Mouse (Mus musculus) MEL (cell line): Measurements from ENCODE around the gene Rif1. TPM values are rescaled to one million over a fixed set of nuclear protein-coding genes. Genes with fewer than 3 reads are reported as not detected.

ENCODE experiments used
- DNase-seq: peaks from one replicate; pipeline ENCODE4 v3.0.0; 2011; ENCODE audit warnings: low read depth, low spot score
- H3K27ac ChIP-seq: 2 replicates; pipeline ENCODE4 v1.5.1; 2012; ENCODE audit warnings: low read depth, mild to moderate bottlenecking, control low read depth, low read length, moderate library complexity; ENCODE audit not compliant: control insufficient read depth
- H3K27me3 ChIP-seq, 2 experiments: fragments of 150-350 bp in 1 of 2; sonication (generic) in 1 of 2; 2 replicates each; pipeline ENCODE4 v1.6.1; 2012; ENCODE audit warnings: low read length in 2 of 2, mild to moderate bottlenecking in 2 of 2, improper control_type of control experiment in 1 of 2, moderate library complexity in 1 of 2; ENCODE audit not compliant: insufficient read depth in 2 of 2, control insufficient read depth in 1 of 2
- H3K36me3 ChIP-seq, 2 experiments: 2 replicates each; pipeline ENCODE4 v1.6.1; 2012 to 2014; ENCODE audit warnings: low read length in 2 of 2, improper control_type of control experiment in 1 of 2, inconsistent platforms in 1 of 2, mild to moderate bottlenecking in 1 of 2; ENCODE audit not compliant: insufficient read depth in 2 of 2, control insufficient read depth in 1 of 2
- H3K4me1 ChIP-seq, 2 experiments: fragments of 150-350 bp in 1 of 2; sonication (generic) in 1 of 2; 2 replicates each; pipeline ENCODE4 v1.6.1; 2012; ENCODE audit warnings: low read length in 2 of 2, improper control_type of control experiment in 1 of 2, mild to moderate bottlenecking in 1 of 2; ENCODE audit not compliant: insufficient read depth in 2 of 2, control insufficient read depth in 1 of 2
- H3K4me3 ChIP-seq, 2 experiments: fragments of 150-350 bp in 1 of 2; sonication (generic) in 1 of 2; 2 replicates each; pipeline ENCODE4 v1.5.1; 2012; ENCODE audit warnings: low read depth in 2 of 2, low read length in 2 of 2, mild to moderate bottlenecking in 2 of 2, moderate library complexity in 2 of 2, control low read depth in 1 of 2, improper control_type of control experiment in 1 of 2; ENCODE audit not compliant: control insufficient read depth in 1 of 2, insufficient read depth in 1 of 2
- H3K79me2 ChIP-seq: 2 replicates; pipeline ENCODE4 v1.6.1; 2012; ENCODE audit warnings: mild to moderate bottlenecking, low read length, moderate library complexity; ENCODE audit not compliant: control insufficient read depth, poor library complexity, insufficient read depth
- H3K9ac ChIP-seq: 2 replicates; pipeline ENCODE4 v1.6.1; 2012; ENCODE audit warnings: low read depth, mild to moderate bottlenecking, control low read depth, low read length, moderate library complexity; ENCODE audit not compliant: control insufficient read depth, poor library complexity, severe bottlenecking
- H3K9me3 ChIP-seq: fragments of 150-350 bp; sonication (generic); replicated peaks from 2 replicates; pipeline ENCODE4 v1.6.1; 2012; ENCODE audit warnings: mild to moderate bottlenecking, low read length, improper control_type of control experiment, moderate library complexity; ENCODE audit not compliant: insufficient read depth
- BHLHE40 ChIP-seq: IDR thresholded peaks from 2 replicates; pipeline ENCODE4 v1.6.1; 2012; ENCODE audit warnings: low read depth, mild to moderate bottlenecking, inconsistent platforms, low read length, improper control_type of control experiment, borderline replicate concordance
- CHD1 ChIP-seq: IDR thresholded peaks from 2 replicates; pipeline ENCODE4 v1.6.1; 2012; ENCODE audit warnings: low read depth, mild to moderate bottlenecking, inconsistent platforms, low read length, improper control_type of control experiment
- CTCF ChIP-seq, 3 experiments: IDR thresholded peaks in 2 of 3; conservative IDR thresholded peaks in 1 of 3; 2 replicates each; pipeline ENCODE4 v1.5.1; 2011 to 2012; ENCODE audit warnings: low read length in 3 of 3, low read depth in 2 of 3, mild to moderate bottlenecking in 2 of 3, improper control_type of control experiment in 1 of 3, inconsistent platforms in 1 of 3, mixed read lengths in 1 of 3, moderate library complexity in 1 of 3; ENCODE audit not compliant: control insufficient read depth in 1 of 3, insufficient read depth in 1 of 3, poor library complexity in 1 of 3, severe bottlenecking in 1 of 3
- E2F4 ChIP-seq: IDR thresholded peaks from 2 replicates; pipeline ENCODE4 v1.6.1; 2011; ENCODE audit warnings: low read depth, low read length, improper control_type of control experiment, borderline replicate concordance
- ELF1 ChIP-seq: IDR thresholded peaks from 2 replicates; pipeline ENCODE4 v1.6.1; 2014; ENCODE audit warnings: low read depth, mild to moderate bottlenecking, inconsistent platforms, low read length, improper control_type of control experiment, moderate library complexity
- GATA1 ChIP-seq: IDR thresholded peaks from 2 replicates; pipeline ENCODE4 v1.6.1; 2011; ENCODE audit warnings: low read depth, low read length, improper control_type of control experiment
- HCFC1 ChIP-seq: IDR thresholded peaks from 2 replicates; pipeline ENCODE4 v1.6.1; 2012; ENCODE audit warnings: low read depth, mild to moderate bottlenecking, inconsistent platforms, low read length, improper control_type of control experiment, moderate library complexity
- JUND ChIP-seq: IDR thresholded peaks from 2 replicates; pipeline ENCODE4 v1.6.1; 2011; ENCODE audit warnings: low read depth, mild to moderate bottlenecking, improper control_type of control experiment, low read length
- MAFK ChIP-seq: IDR thresholded peaks from 2 replicates; pipeline ENCODE4 v1.6.1; 2011; ENCODE audit warnings: low read depth, mild to moderate bottlenecking, low read length, improper control_type of control experiment, borderline replicate concordance
- MXI1 ChIP-seq: IDR thresholded peaks from 2 replicates; pipeline ENCODE4 v1.6.1; 2011; ENCODE audit warnings: mild to moderate bottlenecking, low read depth, low read length, improper control_type of control experiment
- MYB ChIP-seq: IDR thresholded peaks from 2 replicates; pipeline ENCODE4 v1.6.1; 2011; ENCODE audit warnings: mild to moderate bottlenecking, low read depth, low read length, improper control_type of control experiment
- MYC ChIP-seq: IDR thresholded peaks from 2 replicates; pipeline ENCODE4 v1.6.1; 2011; ENCODE audit warnings: low read depth, mild to moderate bottlenecking, low read length, improper control_type of control experiment, moderate library complexity
- NELFE ChIP-seq: IDR thresholded peaks from 2 replicates; pipeline ENCODE4 v1.6.1; 2011; ENCODE audit warnings: low read depth, low read length, improper control_type of control experiment
- NRF1 ChIP-seq: IDR thresholded peaks from 2 replicates; pipeline ENCODE4 v1.6.1; 2014; ENCODE audit warnings: low read depth, mild to moderate bottlenecking, inconsistent platforms, low read length, improper control_type of control experiment, moderate library complexity; ENCODE audit not compliant: poor library complexity, insufficient read depth, severe bottlenecking
- POLR2A ChIP-seq, 2 experiments: IDR thresholded peaks; 2 replicates each; pipeline ENCODE4 v1.6.1; 2011 to 2012; ENCODE audit warnings: low read length in 2 of 2, mild to moderate bottlenecking in 2 of 2, control low read depth in 1 of 2, improper control_type of control experiment in 1 of 2, low read depth in 1 of 2, moderate library complexity in 1 of 2; ENCODE audit not compliant: control insufficient read depth in 1 of 2, insufficient read depth in 1 of 2, poor library complexity in 1 of 2
- POLR2AphosphoS2 ChIP-seq: IDR thresholded peaks from 2 replicates; pipeline ENCODE4 v1.6.1; 2011; ENCODE audit warnings: low read length, improper control_type of control experiment
- POLR2AphosphoS5 ChIP-seq: IDR thresholded peaks from 2 replicates; pipeline ENCODE4 v1.6.1; 2012; ENCODE audit warnings: low read depth, borderline replicate concordance, mild to moderate bottlenecking, inconsistent platforms, low read length, moderate library complexity, mixed read lengths
- RAD21 ChIP-seq: IDR thresholded peaks from 2 replicates; pipeline ENCODE4 v1.6.1; 2011; ENCODE audit warnings: mild to moderate bottlenecking, low read depth, low read length, improper control_type of control experiment
- RCOR1 ChIP-seq: IDR thresholded peaks from 2 replicates; pipeline ENCODE4 v1.6.1; 2012; ENCODE audit warnings: low read depth, mild to moderate bottlenecking, inconsistent platforms, low read length, improper control_type of control experiment
- SIN3A ChIP-seq: IDR thresholded peaks from 2 replicates; pipeline ENCODE4 v1.6.1; 2012; ENCODE audit warnings: low read length, improper control_type of control experiment, inconsistent platforms
- SMC3 ChIP-seq: IDR thresholded peaks from 2 replicates; pipeline ENCODE4 v1.6.1; 2011; ENCODE audit warnings: low read depth, low read length, improper control_type of control experiment
- TAL1 ChIP-seq: IDR thresholded peaks from 2 replicates; pipeline ENCODE4 v1.6.1; 2012; ENCODE audit warnings: mild to moderate bottlenecking, inconsistent platforms, low read length, moderate library complexity, mixed read lengths
- TCF12 ChIP-seq: IDR thresholded peaks from 2 replicates; pipeline ENCODE4 v1.6.1; 2014; ENCODE audit warnings: low read depth, mild to moderate bottlenecking, inconsistent platforms, low read length, improper control_type of control experiment, moderate library complexity
- UBTF ChIP-seq: IDR thresholded peaks from 2 replicates; pipeline ENCODE4 v1.6.1; 2012; ENCODE audit warnings: low read depth, mild to moderate bottlenecking, inconsistent platforms, low read length, improper control_type of control experiment, moderate library complexity, borderline replicate concordance; ENCODE audit not compliant: insufficient read depth
- USF2 ChIP-seq, 2 experiments: IDR thresholded peaks; 2 replicates each; pipeline ENCODE4 v1.6.1; 2011 to 2012; ENCODE audit warnings: improper control_type of control experiment in 2 of 2, low read length in 2 of 2, borderline replicate concordance in 1 of 2, inconsistent platforms in 1 of 2, low read depth in 1 of 2, mild to moderate bottlenecking in 1 of 2; ENCODE audit not compliant: insufficient read depth in 1 of 2
- ZC3H11A ChIP-seq: IDR thresholded peaks from 2 replicates; pipeline ENCODE4 v1.6.1; 2012; ENCODE audit warnings: low read depth, mild to moderate bottlenecking, inconsistent platforms, low read length, improper control_type of control experiment
- ZNF384 ChIP-seq: IDR thresholded peaks from 2 replicates; pipeline ENCODE4 v1.6.1; 2012; ENCODE audit warnings: low read depth, mild to moderate bottlenecking, inconsistent platforms, low read length, improper control_type of control experiment
- polyA plus RNA-seq, 2 experiments: library from polyadenylated mRNA; stranded (reverse) in 1 of 2; unstranded in 1 of 2; fragments of >175 nt in 1 of 2; fragments of >200 nt in 1 of 2; gene quantifications; 2 replicates each; pipeline versions ENCODE4 v1.2.1 to v1.2.4; 2012; ENCODE audit warnings: low replicate concordance in 2 of 2, low read depth in 1 of 2; ENCODE audit not compliant: insufficient read length in 2 of 2, insufficient read depth in 1 of 2, missing spikeins in 1 of 2
- total RNA-seq: library from RNA; depleted of rRNA; stranded (reverse); fragments of 300-350 nt; gene quantifications from 2 replicates; pipeline ENCODE4 v1.2.3, GENCODE M21; 2012; rRNA removed

The Rif1 gene
- 44.3 and 46.7 TPM in 2 replicates for total RNA-seq
- polyA plus RNA-seq = 100 to 1,000 TPM in 1 of 2 experiments, 10 to 100 TPM in 1; 31.7 to 247 TPM

DNA sequence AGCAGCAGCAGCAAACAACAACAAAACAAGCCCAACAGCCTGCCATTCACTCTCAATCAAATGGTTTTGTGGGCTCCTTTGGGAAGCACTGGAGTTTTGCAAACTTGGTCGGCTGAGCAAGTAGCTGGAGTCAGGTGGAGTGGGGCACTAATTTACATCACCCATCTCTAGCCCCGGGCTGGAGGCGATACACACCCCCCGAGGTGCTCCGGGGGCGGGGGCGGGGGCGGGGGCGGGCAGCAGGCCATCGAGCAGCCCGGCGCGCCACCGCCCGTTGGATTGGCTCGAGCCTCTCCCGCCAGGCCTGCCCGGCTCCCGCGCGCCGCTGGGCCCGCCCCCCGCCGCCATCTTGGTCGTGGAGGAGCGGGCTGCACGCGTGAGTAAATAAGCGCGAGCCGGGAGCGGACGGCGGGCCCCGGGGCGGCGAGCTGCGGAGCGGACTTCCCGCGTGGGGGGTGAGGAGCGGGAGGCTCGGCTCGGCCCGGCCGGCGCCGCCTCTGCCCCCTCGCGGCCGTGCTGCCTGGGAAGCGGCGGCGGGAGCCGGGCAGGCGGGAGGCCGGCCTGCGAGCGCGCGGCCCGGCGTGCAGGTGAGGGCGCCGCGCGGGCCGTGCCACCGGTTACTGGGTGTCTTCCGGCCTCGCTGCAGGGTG lies at the start of gene Rif1:
TSS of gene Rif1 (plus strand) at position 342 of the 650 bp plus-strand sequence.
- Histone ChIP-seq H3K4me3 (peak within 1 kb of the TSS; percentile 61 to 68), H3K9ac (peak within 1 kb of the TSS; percentile 96), H3K4me1 (peaks cover 0 to 13% of the 10 kb centered on the region in 2 experiments; a peak in 3 of 4 replicates), H3K9me3 (no peaks in the 10 kb centered on the region), H3K79me2 (peaks cover 35% of the 10 kb centered on the region), H3K27me3 (peaks cover 1 to 5% of the 10 kb centered on the region in 2 experiments), H3K27ac (peak within 1 kb of the TSS; percentile 44)
- TF ChIP-seq SMC3 (no peak), ZC3H11A (no peak), ELF1 (no peak), TCF12 (no peak), POLR2AphosphoS2 (no peak), MXI1 (peak; percentile 30; the same call in 1 of the 2 replicates), MYC (no peak), GATA1 (no peak), CHD1 (no peak), HCFC1 (peak; percentile 69), E2F4 (peak; percentile 81; the same call in 1 of the 2 replicates), NELFE (peak; percentile 62), SIN3A (peak; percentile 53), UBTF (peak; percentile 67; the same call in 1 of the 2 replicates), POLR2AphosphoS5 (no peak), POLR2A (IDR thresholded peaks at IDR 0.05; ENCODE audit: control insufficient read depth in 1 of 2, insufficient read depth in 1 of 2, low read depth in 1 of 2, low read length in 2 of 2, poor library complexity in 1 of 2) (peak; percentile 46 to 55; a peak in 3 of 4 replicates)
- TF ChIP-seq, all 39 proteins: peak for 7
- peak; percentile 85 for DNase-seq
- peaks cover 9 to 33% of the 10 kb centered on the region in 2 experiments for H3K36me3 ChIP-seq

DNA sequence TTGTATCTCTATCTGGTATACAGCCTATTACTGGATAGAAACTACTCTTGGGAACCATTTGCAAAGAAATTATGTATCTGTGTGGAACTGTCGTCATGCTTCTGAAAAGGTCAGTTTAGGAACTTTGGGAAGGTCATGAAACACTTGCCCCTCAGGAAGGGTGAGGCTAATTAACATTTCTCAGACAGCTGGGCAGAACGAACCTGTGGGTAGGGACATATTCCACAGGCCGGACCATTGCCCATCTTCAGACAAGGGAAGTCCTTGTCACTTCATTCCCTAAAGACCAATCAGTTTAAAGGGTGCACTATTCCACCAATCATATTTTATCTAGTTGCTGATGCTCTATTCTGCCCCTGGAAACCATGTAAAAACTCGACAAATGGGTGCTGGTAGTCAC lies 45.6 kb upstream of the Rif1 start:
- no peaks in the 10 kb centered on the region for H3K4me1 ChIP-seq
- no peak for TF ChIP-seq TAL1
- TF ChIP-seq SMC3 = no peak
- no peak for TF ChIP-seq MYC
- TF ChIP-seq POLR2AphosphoS5 = no peak
- TF ChIP-seq ELF1 = no peak
- no peak for TF ChIP-seq ZNF384
- no peak for TF ChIP-seq POLR2A (IDR thresholded peaks at IDR 0.05; ENCODE audit: control insufficient read depth in 1 of 2, insufficient read depth in 1 of 2, low read depth in 1 of 2, low read length in 2 of 2, poor library complexity in 1 of 2)
- no peak for TF ChIP-seq MAFK
- TF ChIP-seq USF2 (IDR thresholded peaks at IDR 0.05; ENCODE audit: borderline replicate concordance in 1 of 2, insufficient read depth in 1 of 2, low read depth in 1 of 2, low read length in 2 of 2) = no peak
- no peak for TF ChIP-seq RCOR1
- no peak for TF ChIP-seq RAD21
- no peak for TF ChIP-seq BHLHE40
- no peak for TF ChIP-seq MYB
- TF ChIP-seq CTCF (IDR thresholded peaks at IDR 0.05 in 2 of 3, conservative IDR thresholded peaks at IDR 0.05 in 1 of 3; ENCODE audit: control insufficient read depth in 1 of 3, insufficient read depth in 1 of 3, low read depth in 2 of 3, low read length in 3 of 3, poor library complexity in 1 of 3, severe bottlenecking in 1 of 3) = no peak
- TF ChIP-seq JUND = no peak
- no peak for TF ChIP-seq TCF12
- TF ChIP-seq UBTF = no peak
- TF ChIP-seq NRF1 = no peak
- no peaks in the 10 kb centered on the region for H3K9me3 ChIP-seq

More for the DNA sequence above, 45.6 kb upstream of the Rif1 start:
- no peaks in the 10 kb centered on the region for H3K79me2 ChIP-seq
- no peaks in the 10 kb centered on the region for H3K36me3 ChIP-seq
- H3K4me3 ChIP-seq = no peak overlapping the region
- no peak overlapping the region for H3K27ac ChIP-seq
- H3K9ac ChIP-seq = no peak overlapping the region
- peaks cover 0 to 2% of the 10 kb centered on the region in 2 experiments for H3K27me3 ChIP-seq
- DNase-seq = no peak
